Mouse (Mus musculus) hindbrain, embryonic 16.5 days (tissue): ENCODE measurements at regions not wholly inside any gene's neighbourhood (a gene's known extent, or its start where the extent isn't known, plus 50 kb on each side); places are given as distances from the start of the nearest gene placed in this dataset.

Experiments
- ATAC-seq: fragments of 200-750 bp; cut with Nextera tagmentation; 2 replicates; pipeline ENCODE4 v1.8.0; 2017; ENCODE audit warnings: moderate TSS enrichment, moderate library complexity
- H3K27ac ChIP-seq: fragments of 300-500 bp; sonication (generic); 2 replicates; pipeline ENCODE4 v1.5.1; 2014; ENCODE audit warnings: low read depth, mild to moderate bottlenecking, control low read depth, low read length, moderate library complexity
- H3K27me3 ChIP-seq: fragments of 300-500 bp; sonication (generic); replicated peaks from 2 replicates; pipeline ENCODE4 v1.6.1; 2014; ENCODE audit warnings: low read length; ENCODE audit not compliant: control insufficient read depth, insufficient read depth
- H3K36me3 ChIP-seq: fragments of 300-500 bp; sonication (generic); 2 replicates; pipeline ENCODE4 v1.6.1; 2014; ENCODE audit warnings: mild to moderate bottlenecking, low read length, moderate library complexity, mixed read lengths; ENCODE audit not compliant: control insufficient read depth, insufficient read depth
- H3K4me1 ChIP-seq: fragments of 300-500 bp; sonication (generic); 2 replicates; pipeline ENCODE4 v1.6.1; 2014; ENCODE audit warnings: low read depth, low read length; ENCODE audit not compliant: control insufficient read depth, insufficient read depth
- H3K4me2 ChIP-seq: fragments of 300-500 bp; sonication (generic); 2 replicates; pipeline ENCODE4 v1.6.1; 2014; ENCODE audit warnings: mild to moderate bottlenecking, low read length, control low read depth, moderate library complexity
- H3K4me3 ChIP-seq: fragments of 300-500 bp; sonication (generic); 2 replicates; pipeline ENCODE4 v1.5.1; 2014; ENCODE audit warnings: mild to moderate bottlenecking, low read length, control low read depth, moderate library complexity
- H3K9ac ChIP-seq: fragments of 300-500 bp; sonication (generic); 2 replicates; pipeline ENCODE4 v1.6.1; 2014; ENCODE audit warnings: low read depth, mild to moderate bottlenecking, control low read depth, low read length, moderate library complexity
- H3K9me3 ChIP-seq: fragments of 300-500 bp; sonication (generic); 2 replicates; pipeline ENCODE4 v1.6.1; 2014; ENCODE audit warnings: mild to moderate bottlenecking, low read length, moderate library complexity; ENCODE audit not compliant: control insufficient read depth
- WGBS: fragments of 180-500 bp; shearing (Covaris S2); extraction: QIAGEN DNeasy Blood & Tissue Kit; methylation state at CpG from one replicate; pipeline ENCODE4 v1.1.7; 2014; 5-methylcytosine and 5-hydroxymethylcytosine counted together

DNA sequence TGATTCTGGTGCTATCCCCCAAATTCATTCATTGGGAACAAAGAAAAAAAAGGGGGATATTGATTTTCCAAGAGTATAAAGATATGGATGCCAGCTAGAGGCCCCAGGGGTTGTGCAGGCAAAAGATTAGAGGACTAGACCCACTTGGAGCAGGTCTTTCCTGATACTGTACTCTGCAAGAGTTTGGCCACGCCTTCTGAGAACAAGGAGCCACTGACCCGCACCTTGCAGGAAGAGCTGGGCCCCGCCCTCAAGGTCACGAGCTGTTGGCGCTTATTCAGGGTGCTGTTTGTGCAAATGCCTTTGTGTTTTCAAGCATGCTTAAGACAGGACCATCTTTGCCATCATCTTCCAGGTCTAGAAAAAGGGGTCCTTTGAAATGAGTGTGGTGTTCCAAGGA, 54.5 kb upstream of the Slc7a1 start:
- Histone ChIP-seq H3K9ac (no peak overlapping the region), H3K4me1 (peaks cover 3% of the 10 kb centered on the region; the same call in 1 of the 2 replicates), H3K4me3 (no peak overlapping the region), H3K27me3 (no peaks in the 10 kb centered on the region), H3K4me2 (no peak overlapping the region), H3K27ac (no peak overlapping the region), H3K36me3 (no peaks in the 10 kb centered on the region), H3K9me3 (peaks cover 2% of the 10 kb centered on the region; the same call in 1 of the 2 replicates)
- 64% methylated on average over 5 of the region's 5 CpGs for WGBS
- ATAC-seq: no peak

DNA sequence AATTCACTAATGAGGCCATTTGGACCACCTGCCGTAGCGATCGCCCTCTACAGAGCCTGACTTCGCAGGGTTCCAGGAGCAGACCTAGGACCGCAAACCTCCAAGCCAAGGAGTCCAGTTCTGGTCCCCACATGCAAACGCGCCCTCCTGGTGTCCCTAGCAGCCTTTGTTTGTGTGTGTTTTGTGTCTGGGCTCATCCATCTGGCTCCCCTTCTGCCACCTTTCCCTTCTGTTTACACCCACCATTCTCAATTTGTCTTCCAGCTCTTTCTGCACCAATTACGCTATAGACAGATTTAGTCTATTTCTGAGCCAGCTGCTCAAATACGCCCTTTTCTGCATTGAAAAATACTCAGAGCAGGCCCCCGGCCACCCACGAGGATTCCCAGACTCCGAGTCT, 54.1 kb upstream of the Slc7a1 start:
- no peaks in the 10 kb centered on the region for H3K27me3 ChIP-seq
- peak overlapping the region; percentile 13; the same call in 1 of the 2 replicates for H3K27ac ChIP-seq
- no peak overlapping the region for H3K4me2 ChIP-seq
- no peak overlapping the region for H3K4me3 ChIP-seq
- H3K9me3 ChIP-seq: peaks cover 2% of the 10 kb centered on the region; the same call in 1 of the 2 replicates
- WGBS: 31% methylated on average over 12 of the region's 12 CpGs
- peaks cover 3% of the 10 kb centered on the region; the same call in 1 of the 2 replicates for H3K4me1 ChIP-seq
- peak; percentile 62 for ATAC-seq
- H3K9ac ChIP-seq: no peak overlapping the region
- no peaks in the 10 kb centered on the region for H3K36me3 ChIP-seq

DNA sequence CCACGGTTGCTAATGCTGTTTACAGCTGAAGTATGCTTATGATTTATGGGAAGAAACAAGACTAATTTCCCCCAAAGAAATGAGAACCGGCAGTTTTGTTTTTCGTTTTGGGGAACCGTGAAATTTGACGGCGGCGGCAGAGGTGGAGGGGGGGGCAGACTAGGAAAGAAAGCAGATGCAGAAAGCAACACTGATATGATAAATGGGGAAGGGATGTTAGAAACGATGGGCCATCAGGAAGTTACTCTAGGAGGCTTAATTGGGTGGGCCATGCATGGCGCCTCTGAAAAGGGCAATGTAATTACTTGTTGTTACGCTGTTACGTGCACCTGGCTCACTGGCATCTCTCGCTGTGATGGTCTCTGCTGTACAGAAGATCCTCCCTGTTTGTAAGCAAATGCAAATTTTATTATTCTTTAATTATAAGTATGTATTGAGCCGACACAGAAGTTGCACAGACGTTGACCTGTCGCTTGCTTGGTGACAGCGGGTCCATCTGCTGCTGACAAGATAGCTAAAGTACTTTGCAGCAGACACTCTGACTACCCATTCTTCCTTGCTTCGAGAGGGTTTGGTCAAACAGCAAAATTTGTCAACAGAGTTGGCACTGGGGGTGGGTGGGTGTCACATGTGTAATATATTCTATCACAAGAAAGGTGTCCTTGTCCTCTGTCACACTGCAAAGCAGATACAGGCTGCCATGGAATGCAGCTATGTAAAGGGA, 53.4 kb upstream of the Slc7a1 start:
- ATAC-seq: peak; percentile 55; the same call in 1 of the 2 replicates
- 0 out of 2 replicates have a peak, but pooled peaks cover 2% of the 10 kb centered on the region for H3K9me3 ChIP-seq
- H3K9ac ChIP-seq: no peak overlapping the region
- H3K4me3 ChIP-seq: no peak overlapping the region
- 45% methylated on average over 17 of the region's 17 CpGs for WGBS
- no peaks in the 10 kb centered on the region for H3K27me3 ChIP-seq
- peaks cover 3% of the 10 kb centered on the region; the same call in 1 of the 2 replicates for H3K4me1 ChIP-seq
- no peaks in the 10 kb centered on the region for H3K36me3 ChIP-seq
- H3K4me2 ChIP-seq: peak overlapping the region; percentile 38
- H3K27ac ChIP-seq: no peak overlapping the region; the same call in 1 of the 2 replicates

DNA sequence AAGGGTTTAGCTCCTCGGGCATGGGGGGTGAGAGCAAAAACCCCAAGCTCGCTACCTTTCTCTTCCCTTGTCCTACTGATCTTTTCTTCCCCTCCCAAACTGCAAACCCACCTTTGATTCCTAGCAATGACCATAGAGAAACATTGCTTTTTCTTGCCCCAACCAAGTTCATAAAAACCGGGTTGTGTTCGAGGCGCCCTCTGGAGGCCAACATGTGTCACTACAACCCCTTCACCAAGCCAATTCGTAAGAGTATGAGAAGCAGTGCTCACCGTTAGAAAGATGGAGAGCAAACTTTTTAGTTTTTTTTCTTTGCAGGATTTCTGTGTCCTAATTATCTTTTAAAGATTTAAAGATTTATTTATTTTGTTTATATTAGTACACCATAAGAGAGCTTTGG, 52.1 kb upstream of the Slc7a1 start:
- Histone ChIP-seq H3K4me3 (no peak overlapping the region), H3K4me2 (no peak overlapping the region), H3K9ac (no peak overlapping the region), H3K9me3 (no peaks in the 10 kb centered on the region), H3K27me3 (no peaks in the 10 kb centered on the region), H3K4me1 (peaks cover 3% of the 10 kb centered on the region; the same call in 1 of the 2 replicates), H3K27ac (no peak overlapping the region), H3K36me3 (no peaks in the 10 kb centered on the region)
- no peak for ATAC-seq
- 39% methylated on average over 7 of the region's 7 CpGs for WGBS

DNA sequence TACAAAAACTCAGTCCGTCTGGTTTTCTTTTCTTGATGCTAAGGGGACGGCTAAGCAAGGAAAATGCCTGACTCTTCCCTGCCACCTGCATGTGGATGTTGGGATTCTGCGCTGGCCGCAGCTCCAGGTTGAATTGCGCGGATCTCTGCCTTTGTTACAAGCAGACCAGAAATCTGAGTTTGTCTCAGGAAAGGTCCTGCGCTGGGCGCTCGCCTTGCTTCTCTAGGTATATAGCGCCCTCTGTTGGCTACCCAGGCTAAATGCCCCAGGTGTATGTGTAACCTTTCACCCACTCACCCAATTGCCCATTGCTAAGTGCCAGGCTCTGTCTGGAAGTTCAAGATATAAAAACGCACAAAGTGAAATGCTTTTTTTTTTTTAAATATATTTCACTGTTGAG, 51.2 kb upstream of the Slc7a1 start:
- ATAC-seq: peak; percentile 51; the same call in 1 of the 2 replicates

More for the DNA sequence above, 51.2 kb upstream of the Slc7a1 start:
- WGBS: 42% methylated on average over 11 of the region's 11 CpGs
- no peak overlapping the region for H3K27ac ChIP-seq
- H3K4me2 ChIP-seq: no peak overlapping the region
- peaks cover 3% of the 10 kb centered on the region; the same call in 1 of the 2 replicates for H3K4me1 ChIP-seq
- H3K9ac ChIP-seq: no peak overlapping the region
- no peaks in the 10 kb centered on the region for H3K9me3 ChIP-seq
- H3K27me3 ChIP-seq: no peaks in the 10 kb centered on the region
- H3K36me3 ChIP-seq: no peaks in the 10 kb centered on the region
- no peak overlapping the region for H3K4me3 ChIP-seq
